Mouse (Mus musculus) MN1 (cell line): ENCODE data around the gene Tlx1.

Experiments used
- DNase-seq: peaks from one replicate; pipeline ENCODE4 v3.0.0-alpha.2; 2016; ENCODE audit warnings: low spot score

The Tlx1 gene

GRCm38 (mm10) chr19:45150490-45151181, at the start of gene Tlx1:
Tlx1 (plus strand) TSS chr19:45150680.
- no peak for DNase-seq

- DNase-seq = no peak
Measured at GRCm38 (mm10) chr19:45105591-45105990, 44.9 kb upstream of the Tlx1 start.

- DNase-seq = no peak
Measured at GRCm38 (mm10) chr19:45106689-45107088, 43.8 kb upstream of the Tlx1 start.

- DNase-seq = no peak
Measured at GRCm38 (mm10) chr19:45110681-45111080, 39.8 kb upstream of the Tlx1 start.

GRCm38 (mm10) chr19:45112444-45112843, 38.0 kb upstream of the Tlx1 start:
- no peak for DNase-seq

DNA sequence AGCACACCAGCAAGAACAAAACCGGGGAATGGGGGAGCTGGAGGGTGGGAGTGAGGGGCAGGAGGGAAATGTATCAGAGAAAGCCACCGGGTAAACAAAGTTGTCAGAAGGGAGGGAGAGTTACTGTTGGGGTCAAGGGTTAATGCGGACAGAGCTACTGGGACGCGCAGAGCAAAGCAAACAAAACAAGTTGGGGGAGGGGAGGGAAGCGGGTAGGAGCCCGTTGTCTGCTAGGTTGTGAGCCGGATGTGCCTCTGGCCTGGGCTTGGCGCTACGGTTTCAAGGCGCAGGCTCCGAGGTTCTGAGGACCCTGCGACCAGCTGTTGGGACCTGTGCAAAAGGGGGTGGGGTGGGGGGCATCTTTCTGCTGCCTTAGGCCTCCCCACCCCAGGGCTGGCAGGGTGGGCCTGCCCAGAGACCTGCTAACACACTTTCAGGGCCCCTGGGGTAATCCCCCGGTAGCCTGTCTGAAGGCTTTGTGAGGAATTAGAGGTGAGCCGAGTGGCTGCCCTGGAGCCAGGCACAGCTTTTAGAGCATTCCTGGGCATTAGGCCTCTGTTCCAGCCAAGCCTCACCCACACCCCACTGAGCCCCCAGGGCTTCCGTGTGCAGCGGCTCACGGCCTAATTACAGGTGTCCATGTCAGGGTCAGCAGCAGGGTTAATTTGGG, 36.6 kb upstream of the Tlx1 start:
- no peak for DNase-seq

DNA sequence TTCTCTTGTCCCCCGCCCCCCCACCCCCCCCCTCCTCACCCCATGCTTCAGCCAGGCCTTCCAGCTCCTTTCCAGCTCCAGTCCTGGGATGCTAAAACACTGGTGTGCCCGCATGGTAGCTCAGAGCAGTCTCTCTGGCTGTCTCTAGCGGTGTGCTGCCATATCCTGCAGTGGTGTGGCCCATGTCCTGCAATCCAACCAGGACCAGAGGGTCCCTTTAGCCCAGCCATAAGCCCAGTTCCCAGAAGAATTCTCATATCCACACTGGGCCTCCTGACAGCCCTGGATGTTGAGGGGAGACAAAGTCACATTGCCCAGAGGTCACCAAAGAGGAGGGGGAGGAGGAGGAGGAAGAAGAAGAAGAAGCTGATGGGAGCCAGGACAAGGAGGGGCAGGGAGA, 35.7 kb upstream of the Tlx1 start:
- no peak for DNase-seq

- DNase-seq = peak; percentile 48
Measured at GRCm38 (mm10) chr19:45116798-45117197, 33.7 kb upstream of the Tlx1 start.

- DNase-seq = no peak
Measured at GRCm38 (mm10) chr19:45131966-45132628, 18.4 kb upstream of the Tlx1 start.

GRCm38 (mm10) chr19:45142531-45142930, 7.9 kb upstream of the Tlx1 start:
- DNase-seq = no peak

GRCm38 (mm10) chr19:45143214-45143895, 7.1 kb upstream of the Tlx1 start:
- DNase-seq = no peak

DNA sequence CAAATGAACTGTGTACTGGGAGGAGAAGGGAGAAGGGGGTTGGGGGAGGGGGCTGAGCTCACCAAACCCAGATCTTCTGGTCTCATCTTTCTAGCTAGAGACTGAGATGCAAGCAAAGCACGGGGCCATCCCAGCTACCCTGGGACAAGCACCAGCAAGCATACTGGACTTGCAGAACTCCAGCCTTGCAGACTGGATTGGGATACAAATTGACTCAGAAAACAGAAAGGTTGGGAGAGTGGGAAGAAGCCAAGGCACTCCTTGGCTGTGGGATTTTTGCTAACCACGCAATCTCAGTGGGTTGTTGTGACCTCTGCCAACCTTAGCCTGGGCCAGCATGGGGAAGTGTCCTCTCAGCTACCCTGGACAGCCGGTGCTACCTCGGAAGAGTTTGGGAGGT, 3.4 kb upstream of the Tlx1 start:
- no peak for DNase-seq

- DNase-seq = no peak
Measured at GRCm38 (mm10) chr19:45151361-45152182, 1.1 kb downstream of the Tlx1 start.

GRCm38 (mm10) chr19:45152183-45152650, 1.7 kb downstream of the Tlx1 start:
- no peak for DNase-seq

- DNase-seq = no peak
Measured at GRCm38 (mm10) chr19:45153311-45154058, 3.0 kb downstream of the Tlx1 start.

DNA sequence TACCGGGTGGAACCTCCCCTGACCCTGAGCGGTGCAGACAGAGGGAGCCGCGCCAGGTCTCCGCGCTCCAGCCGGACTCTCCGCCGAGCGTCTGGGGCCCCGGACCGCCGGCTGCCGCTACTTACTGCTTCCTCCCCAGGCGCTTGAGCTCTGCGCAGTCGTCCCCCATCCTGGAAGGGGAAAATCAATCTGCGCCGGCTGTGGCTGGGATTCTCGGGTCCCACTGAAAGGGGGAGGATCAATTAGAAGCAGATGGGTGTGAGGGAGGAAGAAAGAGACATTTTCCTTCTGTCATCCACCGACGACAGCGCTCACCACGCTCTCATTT, 3.5 kb downstream of the Tlx1 start:
- DNase-seq = no peak

GRCm38 (mm10) chr19:45154521-45154920, 4.0 kb downstream of the Tlx1 start:
- no peak for DNase-seq

GRCm38 (mm10) chr19:45155141-45155790, 4.8 kb downstream of the Tlx1 start:
- no peak for DNase-seq

GRCm38 (mm10) chr19:45155791-45156186, 5.3 kb downstream of the Tlx1 start:
- no peak for DNase-seq

- no peak for DNase-seq
Measured at GRCm38 (mm10) chr19:45156381-45156780, 5.9 kb downstream of the Tlx1 start.

DNA sequence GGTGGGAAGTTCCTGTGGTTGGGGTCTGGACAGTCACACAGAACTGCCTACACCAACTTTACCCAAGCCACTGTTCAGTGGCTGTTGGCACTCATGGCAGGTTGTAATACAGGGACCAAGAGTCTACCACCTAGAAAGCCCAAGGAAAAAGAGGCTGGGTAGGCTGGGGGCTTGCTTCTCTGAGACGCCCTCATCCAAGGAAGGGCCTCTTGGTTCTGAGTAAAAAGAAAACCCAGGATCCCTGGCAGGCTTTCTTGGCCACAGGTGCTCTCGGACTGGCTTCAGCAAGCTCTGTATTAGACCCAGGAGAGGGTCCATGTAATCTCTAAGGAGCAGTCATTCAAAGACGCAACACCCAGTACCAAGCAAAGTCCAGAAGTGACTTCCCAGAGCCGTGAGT, 7.7 kb downstream of the Tlx1 start:
- DNase-seq = no peak
